Mouse (Mus musculus) ES-Bruce4 (cell line): ENCODE measurements around the gene Obscn. TPM values are rescaled to one million over a fixed set of nuclear protein-coding genes. Genes with fewer than 3 reads are reported as not detected.
"Not testable (repeated sequence)": the region's sequence is repeated elsewhere in the genome, so short reads cannot be mapped to it uniquely, and the experiment has no call there.

Experiments
- H3K27ac ChIP-seq: 2 replicates; pipeline ENCODE4 v1.5.1; 2012; ENCODE audit warnings: low read length, inconsistent platforms; ENCODE audit not compliant: insufficient read depth
- H3K27me3 ChIP-seq: 2 replicates; pipeline ENCODE4 v1.6.1; 2012; ENCODE audit warnings: mild to moderate bottlenecking, low read length, inconsistent platforms; ENCODE audit not compliant: control insufficient read depth, poor library complexity, insufficient read depth, severe bottlenecking
- H3K36me3 ChIP-seq: 2 replicates; pipeline ENCODE4 v1.6.1; 2012; ENCODE audit warnings: inconsistent platforms, mild to moderate bottlenecking, low read length, moderate library complexity; ENCODE audit not compliant: control insufficient read depth, poor library complexity, insufficient read depth, severe bottlenecking
- H3K4me1 ChIP-seq: one replicate; pipeline ENCODE4 v1.8.1; 2011; ENCODE audit warnings: low read length; ENCODE audit not compliant: control insufficient read depth, insufficient read depth
- H3K4me3 ChIP-seq: 2 replicates; pipeline ENCODE4 v1.5.1; 2011; ENCODE audit warnings: low read depth, mild to moderate bottlenecking, low read length
- H3K9ac ChIP-seq: 2 replicates; pipeline ENCODE4 v1.6.1; 2012; ENCODE audit warnings: low read depth, mild to moderate bottlenecking, inconsistent platforms; ENCODE audit not compliant: poor library complexity, severe bottlenecking
- H3K9me3 ChIP-seq: replicated peaks from 2 replicates; pipeline ENCODE4 v1.6.1; 2012; ENCODE audit warnings: mild to moderate bottlenecking, low read length, inconsistent platforms; ENCODE audit not compliant: control insufficient read depth, poor library complexity, insufficient read depth, severe bottlenecking
- CTCF ChIP-seq: IDR thresholded peaks from one replicate; pipeline ENCODE4 v1.8.1; 2011; ENCODE audit warnings: low read depth, low read length
- EP300 ChIP-seq: IDR thresholded peaks from 2 replicates; pipeline ENCODE4 v1.6.1; 2011; ENCODE audit warnings: low read depth, low read length; ENCODE audit not compliant: insufficient read depth
- POLR2A ChIP-seq: IDR thresholded peaks from one replicate; pipeline ENCODE4 v1.8.1; 2011; ENCODE audit warnings: low read length; ENCODE audit not compliant: insufficient read depth
- polyA plus RNA-seq: library from polyadenylated mRNA; stranded (reverse); fragments of >200 nt; gene quantifications from 2 replicates; pipeline ENCODE4 v1.2.4, GENCODE M21; 2011; ENCODE audit warnings: low read depth; ENCODE audit not compliant: missing spikeins, insufficient read depth, insufficient read length

Obscn gene
- polyA plus RNA-seq, 1 experiment = 1.3 TPM

GRCm38 (mm10) chr11:58954420-58955142 lies 181.6 kb downstream of the Obscn start, which contains the start of the genes Hist3h2a and Trim17:
Gene Hist3h2a (plus strand): TSS chr11:58954685.
Gene Trim17 (plus strand): TSS chr11:58954685.
- no peaks in the 10 kb centered on the region for H3K4me1 ChIP-seq
- H3K27ac ChIP-seq = peak within 1 kb of the TSS; percentile 90
- H3K9me3 ChIP-seq = no peaks in the 10 kb centered on the region
- H3K4me3 ChIP-seq = peak within 1 kb of the TSS; percentile 97
- no peak for TF ChIP-seq EP300
- peak; percentile 98 for TF ChIP-seq POLR2A
- peak; percentile 10 for TF ChIP-seq CTCF
- no peaks in the 10 kb centered on the region for H3K27me3 ChIP-seq
- H3K9ac ChIP-seq = peak within 1 kb of the TSS; percentile 83
- H3K36me3 ChIP-seq = no peaks in the 10 kb centered on the region

DNA sequence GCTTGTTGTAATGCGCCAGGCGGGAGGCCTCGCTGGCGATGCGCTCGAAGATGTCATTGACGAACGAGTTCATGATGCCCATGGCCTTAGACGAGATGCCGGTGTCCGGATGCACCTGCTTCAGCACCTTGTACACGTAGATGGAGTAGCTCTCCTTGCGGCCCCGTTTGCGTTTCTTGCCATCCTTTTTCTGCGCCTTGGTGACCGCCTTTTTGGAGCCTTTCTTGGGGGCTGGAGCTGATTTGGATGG lies 182.1 kb downstream of the Obscn start:
- not testable (repeated sequence) for H3K9me3 ChIP-seq, H3K27me3 ChIP-seq, H3K36me3 ChIP-seq, H3K4me1 ChIP-seq
- H3K27ac ChIP-seq = 0 out of 2 replicates have a peak overlapping the region, but pooled peaks have one; percentile 23
- peak overlapping the region; percentile 42 for H3K9ac ChIP-seq
- peak overlapping the region; percentile 67 for H3K4me3 ChIP-seq

GRCm38 (mm10) chr11:58953351-58954169 lies 182.6 kb downstream of the Obscn start:
- TF ChIP-seq EP300 (no peak), POLR2A (no peak), CTCF (no peak)
- Histone ChIP-seq H3K9me3 (no peaks in the 10 kb centered on the region), H3K27me3 (no peaks in the 10 kb centered on the region), H3K4me1 (no peaks in the 10 kb centered on the region), H3K4me3 (peak overlapping the region; percentile 67), H3K9ac (peak overlapping the region; percentile 42), H3K27ac (0 out of 2 replicates have a peak overlapping the region, but pooled peaks have one; percentile 23), H3K36me3 (no peaks in the 10 kb centered on the region)

DNA sequence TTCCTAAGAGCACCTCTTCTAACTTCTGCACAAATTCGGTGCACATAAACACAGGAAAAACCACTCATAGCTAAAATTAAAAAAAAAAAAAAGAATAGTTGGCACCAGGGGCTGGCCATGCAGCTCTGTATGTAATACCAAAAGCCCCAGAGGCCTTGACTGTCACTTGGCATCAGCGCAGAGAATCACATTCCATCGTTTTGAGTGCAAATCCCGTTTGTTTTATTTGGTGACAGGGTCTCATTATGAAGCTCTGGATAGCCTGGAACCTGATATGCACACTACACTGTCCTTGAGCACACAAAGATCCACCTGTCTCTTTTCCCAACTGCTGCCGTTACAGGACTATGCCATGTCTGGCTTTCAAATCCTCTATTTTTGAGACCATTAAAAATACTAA lies 185.0 kb downstream of the Obscn start:
- Histone ChIP-seq H3K9ac (no peak overlapping the region), H3K4me1 (no peaks in the 10 kb centered on the region), H3K27me3 (no peaks in the 10 kb centered on the region; the same call in none of the 2 replicates), H3K9me3 (no peaks in the 10 kb centered on the region), H3K36me3 (no peaks in the 10 kb centered on the region), H3K4me3 (no peak overlapping the region), H3K27ac (no peak overlapping the region)
- TF ChIP-seq CTCF (no peak), POLR2A (no peak), EP300 (no peak)

DNA sequence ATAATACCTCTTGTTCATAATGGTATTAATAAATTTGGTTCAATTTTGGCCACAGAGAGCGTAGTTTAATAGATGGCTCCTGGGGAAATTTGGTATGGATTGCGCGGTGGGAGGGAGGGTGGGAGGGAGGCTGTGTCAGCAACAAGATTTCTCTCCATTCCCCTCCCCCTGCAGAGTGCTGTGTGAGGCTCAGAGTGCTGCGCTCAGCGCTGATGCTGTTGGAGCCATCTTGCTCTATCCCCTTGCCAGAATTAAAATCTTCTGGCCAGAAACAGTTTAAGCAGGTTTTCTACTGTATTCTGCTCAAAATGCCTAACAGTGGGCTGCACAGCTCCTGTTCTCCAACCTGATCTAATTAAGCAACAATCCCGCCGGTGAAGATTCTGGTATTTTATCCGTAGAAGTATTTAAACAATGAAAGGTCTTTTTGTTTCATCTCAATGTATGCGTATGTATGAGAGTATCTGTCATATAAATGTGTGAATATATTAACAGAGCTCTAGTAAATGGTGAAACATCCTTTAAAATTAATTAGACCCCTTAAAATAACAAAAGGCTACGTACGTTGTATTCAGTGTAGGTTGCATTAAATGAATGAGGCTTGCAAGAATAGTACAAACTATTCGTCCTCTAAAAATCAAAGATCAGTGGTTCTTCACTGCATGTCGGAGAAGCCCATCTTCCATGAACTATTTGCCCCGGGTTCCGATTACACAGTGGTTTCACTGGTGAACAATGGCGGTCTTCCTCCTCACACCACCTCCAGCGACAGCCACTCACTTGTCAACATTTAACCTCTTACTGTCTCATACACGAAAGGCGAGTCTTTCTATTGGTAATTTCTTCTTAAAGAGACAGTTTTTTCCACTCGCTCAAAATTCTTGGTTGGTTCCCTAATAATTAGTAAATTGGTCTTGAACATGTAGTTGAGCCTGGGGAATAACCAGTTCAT lies 186.4 kb downstream of the Obscn start:
- Histone ChIP-seq H3K9ac (peak overlapping the region; percentile 73), H3K9me3 (no peaks in the 10 kb centered on the region), H3K36me3 (no peaks in the 10 kb centered on the region), H3K4me3 (peak overlapping the region; percentile 66), H3K27ac (0 out of 2 replicates have a peak overlapping the region, but pooled peaks have one; percentile 48), H3K27me3 (no peaks in the 10 kb centered on the region; the same call in none of the 2 replicates), H3K4me1 (no peaks in the 10 kb centered on the region)
- TF ChIP-seq CTCF = no peak
- no peak for TF ChIP-seq EP300
- TF ChIP-seq POLR2A = no peak
